Mouse (Mus musculus): ENCODE measurements at regions not wholly inside any gene's neighbourhood (a gene's known extent, or its start where the extent isn't known, plus 50 kb on each side); places are given as distances from the start of the nearest gene placed in this dataset.

- TF ChIP-seq CTCF (conservative IDR thresholded peaks at IDR 0.05; ENCODE audit: low read length), result no peak
- no peak for TF ChIP-seq NANOG (IDR thresholded peaks at IDR 0.05; ENCODE audit: borderline replicate concordance, low read length)
- TF ChIP-seq POU5F1 (IDR thresholded peaks at IDR 0.05; ENCODE audit: borderline replicate concordance, low read length), result no peak
Measured at GRCm38 (mm10) chr16:30686536-30686935, 87.0 kb downstream of the Fam43a start.
